Mouse (Mus musculus) bone marrow, adult 2 months (tissue): ENCODE results near the gene Fam90a1a. TPM values are rescaled to one million over a fixed set of nuclear protein-coding genes. Genes with fewer than 3 reads are reported as not detected.

Experiments
- H3K27ac ChIP-seq: fragments of 200-500 bp; 2 replicates; pipeline ENCODE4 v1.5.1; 2012; ENCODE audit warnings: low read depth, mild to moderate bottlenecking, control low read depth, inconsistent platforms, low read length; ENCODE audit not compliant: control insufficient read depth, poor library complexity, insufficient read depth
- H3K4me1 ChIP-seq: fragments of 200-500 bp; 2 replicates; pipeline ENCODE4 v1.6.1; 2011; ENCODE audit warnings: low read length; ENCODE audit not compliant: control insufficient read depth, insufficient read depth
- H3K4me3 ChIP-seq: fragments of 200-500 bp; replicated peaks from 2 replicates; pipeline ENCODE3; 2011; ENCODE audit warnings: mild to moderate bottlenecking, low read depth, low read length, control low read depth; ENCODE audit not compliant: control insufficient read depth
- CTCF ChIP-seq: fragments of 200-500 bp; IDR thresholded peaks from 2 replicates; pipeline ENCODE4 v1.5.1; 2011; ENCODE audit warnings: low read length, control low read depth; ENCODE audit not compliant: control insufficient read depth, insufficient read depth
- POLR2A ChIP-seq: fragments of 200-500 bp; IDR thresholded peaks from 2 replicates; pipeline ENCODE4 v1.6.1; 2011; ENCODE audit warnings: low read depth, mild to moderate bottlenecking, control low read depth, low read length, borderline replicate concordance; ENCODE audit not compliant: control insufficient read depth
- WGBS: fragments of 180-500 bp; shearing (Covaris S2); methylation state at CpG from one replicate; pipeline ENCODE4 v1.1.7; 2018; 5-methylcytosine and 5-hydroxymethylcytosine counted together
- polyA plus RNA-seq: library from polyadenylated mRNA; stranded (reverse); fragments of >200 nt; gene quantifications from 2 replicates; pipeline ENCODE4 v1.2.4, GENCODE M21; 2011; ENCODE audit warnings: low replicate concordance; ENCODE audit not compliant: missing spikeins, insufficient read depth, insufficient read length

The Fam90a1a gene
- polyA plus RNA-seq, 1 experiment, result not detected

GRCm38 (mm10) chr8:21955321-21955720 is 3.2 kb upstream of the Fam90a1a start:
- TF ChIP-seq CTCF (0 out of 2 replicates have a peak, but pooled peaks have one; percentile 11), POLR2A (no peak)
- Histone ChIP-seq H3K4me3 (no peak overlapping the region), H3K4me1 (no peaks in the 10 kb centered on the region), H3K27ac (no peak overlapping the region)
- 5% methylated on average over 9 of the region's 9 CpGs for WGBS

DNA sequence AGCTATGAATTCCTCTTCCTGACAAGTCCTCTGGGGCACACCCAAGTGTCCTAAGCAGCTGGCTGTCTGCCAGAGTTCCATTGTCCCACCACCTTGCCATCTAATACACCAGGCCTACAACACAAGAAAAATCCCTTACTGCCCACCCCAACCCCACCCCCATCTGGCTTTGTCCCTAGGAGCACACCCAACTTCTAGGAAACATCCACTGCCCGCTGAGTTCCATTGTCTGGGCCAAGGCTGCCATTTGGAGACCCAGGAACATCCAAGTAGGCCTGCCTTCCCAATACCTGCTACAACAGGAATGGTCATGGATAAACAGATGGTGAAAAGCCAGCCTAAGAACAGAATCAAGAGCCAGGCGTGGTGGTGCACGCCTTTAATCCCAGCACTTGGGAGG is 2.2 kb upstream of the Fam90a1a start:
- H3K27ac ChIP-seq, result no peak overlapping the region
- H3K4me1 ChIP-seq, result no peaks in the 10 kb centered on the region
- WGBS, result 73% methylated on average over 3 of the region's 3 CpGs
- no peak overlapping the region for H3K4me3 ChIP-seq
- TF ChIP-seq CTCF (no peak), POLR2A (no peak)

GRCm38 (mm10) chr8:21966646-21967045 is 8.1 kb downstream of the Fam90a1a start:
- Histone ChIP-seq H3K4me1 (no peaks in the 10 kb centered on the region), H3K27ac (no peak overlapping the region), H3K4me3 (no peak overlapping the region)
- WGBS, result 43% methylated on average over 1 of the region's 1 CpGs
- TF ChIP-seq CTCF, result no peak
- no peak for TF ChIP-seq POLR2A

DNA sequence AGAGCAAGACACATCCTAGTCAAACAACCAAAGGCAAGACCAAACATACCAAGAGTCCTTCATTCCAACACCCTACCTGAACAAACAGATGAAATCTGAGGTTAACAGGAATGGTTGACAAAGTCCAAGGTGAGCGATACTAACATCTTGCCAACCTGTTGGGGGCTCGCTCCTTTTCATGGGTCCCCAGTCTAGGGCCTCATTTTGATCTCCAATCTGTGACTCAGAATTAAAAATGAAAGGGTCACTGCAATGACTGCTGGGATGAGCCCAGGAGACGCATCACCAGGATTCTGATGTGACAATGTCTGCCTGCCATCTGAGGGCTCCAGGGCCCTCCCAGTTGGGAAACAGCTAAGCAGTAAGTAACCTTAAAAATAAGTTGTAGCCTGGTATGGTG is 11.0 kb downstream of the Fam90a1a start, which contains the start of gene Ccdc70:
Gene Ccdc70 (plus strand): TSS at position 301 of the 400 bp plus-strand sequence.
- TF ChIP-seq CTCF (no peak), POLR2A (no peak)
- Histone ChIP-seq H3K4me1 (no peaks in the 10 kb centered on the region), H3K4me3 (no peak within 1 kb of the TSS), H3K27ac (no peak within 1 kb of the TSS)
- WGBS, result 80% methylated on average over 3 of the region's 3 CpGs

DNA sequence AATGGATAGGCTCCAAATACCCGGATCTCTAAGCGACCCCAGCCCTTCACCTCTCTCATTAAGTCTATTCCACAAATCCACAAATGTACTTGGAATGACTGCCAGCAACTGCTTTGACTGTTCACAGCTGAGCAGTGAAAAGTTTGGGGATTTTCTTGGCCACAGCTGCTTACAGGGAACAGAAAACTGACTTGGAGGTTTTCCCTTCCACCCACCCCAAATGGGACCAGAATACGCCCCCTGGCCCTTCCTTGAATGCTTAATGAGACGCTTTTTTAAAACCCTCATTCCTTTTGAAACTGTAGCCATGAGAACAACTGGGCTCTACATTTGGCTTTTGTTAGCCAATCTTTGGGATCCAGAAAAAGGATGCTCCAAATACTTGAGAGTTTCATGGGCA is 19.7 kb downstream of the Fam90a1a start:
- TF ChIP-seq CTCF, result no peak
- no peak for TF ChIP-seq POLR2A
- Histone ChIP-seq H3K4me1 (no peaks in the 10 kb centered on the region), H3K4me3 (no peak overlapping the region), H3K27ac (no peak overlapping the region)
- WGBS, result 59% methylated on average over 4 of the region's 4 CpGs

DNA sequence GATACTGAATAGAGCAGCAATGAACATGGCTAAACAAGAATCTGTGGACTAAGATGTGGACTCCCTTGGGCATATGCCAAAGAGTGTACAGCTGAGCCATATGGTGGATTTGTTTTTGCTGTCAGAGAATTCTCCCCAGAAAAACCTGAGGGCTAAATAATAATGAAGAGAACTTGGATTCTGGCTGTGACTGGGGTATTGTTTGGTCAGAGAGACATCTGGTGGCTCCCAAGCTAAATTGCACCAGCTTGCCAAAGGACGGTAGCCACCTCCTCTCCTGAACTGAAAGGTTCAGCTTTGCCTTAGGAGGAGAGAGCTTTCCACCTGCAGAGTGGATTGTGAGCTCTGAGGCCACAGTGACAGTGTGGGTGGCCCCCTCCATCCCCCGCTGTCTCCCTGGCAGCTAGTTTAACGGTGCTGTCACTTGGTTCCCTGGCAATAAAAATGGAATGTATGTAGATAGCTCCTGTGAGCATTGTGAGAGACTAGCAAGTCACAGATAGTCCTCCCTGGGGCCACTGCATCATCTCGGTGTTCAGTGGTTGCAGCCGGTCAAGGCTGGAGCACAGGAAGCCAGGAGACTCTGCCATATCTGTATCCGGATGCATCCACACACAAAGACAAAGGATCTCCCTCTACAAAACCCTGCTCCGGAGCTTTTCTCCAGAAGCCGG is 23.3 kb downstream of the Fam90a1a start:
- H3K27ac ChIP-seq, result no peak overlapping the region
- no peak for TF ChIP-seq POLR2A
- no peak for TF ChIP-seq CTCF
- H3K4me1 ChIP-seq, result no peaks in the 10 kb centered on the region
- WGBS, result 62% methylated on average over 8 of the region's 8 CpGs
- no peak overlapping the region for H3K4me3 ChIP-seq

DNA sequence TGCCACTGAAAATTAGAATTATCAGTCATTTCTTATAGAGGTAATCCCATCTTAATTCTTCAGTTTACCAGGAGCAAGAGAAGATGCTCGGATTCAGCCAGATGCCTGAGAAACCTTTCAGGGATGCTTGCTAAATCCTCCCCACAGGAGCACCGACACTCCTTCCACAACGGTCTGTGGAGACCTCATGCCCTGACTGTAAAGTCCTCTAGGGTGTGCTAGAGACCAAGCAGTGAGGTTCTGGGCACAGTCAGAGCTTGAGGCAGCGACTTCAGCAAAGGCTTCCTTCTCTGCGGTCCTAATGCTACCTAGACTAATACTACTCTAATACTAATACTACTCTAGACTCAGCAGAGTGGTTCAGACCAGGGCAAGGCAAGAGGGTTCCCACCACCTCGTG is 33.7 kb downstream of the Fam90a1a start:
- H3K4me1 ChIP-seq, result no peaks in the 10 kb centered on the region
- no peak overlapping the region for H3K27ac ChIP-seq
- no peak overlapping the region for H3K4me3 ChIP-seq
- WGBS, result 13% methylated on average over 6 of the region's 6 CpGs
- TF ChIP-seq CTCF (peak; percentile 48), POLR2A (no peak)

- TF ChIP-seq CTCF, result no peak
- TF ChIP-seq POLR2A, result no peak
- Histone ChIP-seq H3K4me3 (no peak overlapping the region), H3K27ac (no peak overlapping the region), H3K4me1 (no peaks in the 10 kb centered on the region)
- WGBS, result 37% methylated on average over 3 of the region's 3 CpGs
Observed at GRCm38 (mm10) chr8:21995181-21995580, 36.7 kb downstream of the Fam90a1a start.

GRCm38 (mm10) chr8:22004750-22005522 is 46.4 kb downstream of the Fam90a1a start:
- H3K27ac ChIP-seq, result no peak overlapping the region
- no peaks in the 10 kb centered on the region for H3K4me1 ChIP-seq
- 85% methylated on average over 14 of the region's 14 CpGs for WGBS
- no peak overlapping the region for H3K4me3 ChIP-seq
- TF ChIP-seq POLR2A (no peak), CTCF (no peak)
